Mouse (Mus musculus) MEL (cell line): Measurements from ENCODE around the gene Dcst1. TPM values are rescaled to one million over a fixed set of nuclear protein-coding genes. Genes with fewer than 3 reads are reported as not detected.

Experiments
- DNase-seq: peaks from one replicate; pipeline ENCODE4 v3.0.0; 2011; ENCODE audit warnings: low read depth, low spot score
- H3K27ac ChIP-seq: 2 replicates; pipeline ENCODE4 v1.5.1; 2012; ENCODE audit warnings: low read depth, mild to moderate bottlenecking, control low read depth, low read length, moderate library complexity; ENCODE audit not compliant: control insufficient read depth
- H3K27me3 ChIP-seq, 2 experiments: fragments of 150-350 bp in 1 of 2; sonication (generic) in 1 of 2; 2 replicates each; pipeline ENCODE4 v1.6.1; 2012; ENCODE audit warnings: low read length in 2 of 2, mild to moderate bottlenecking in 2 of 2, improper control_type of control experiment in 1 of 2, moderate library complexity in 1 of 2; ENCODE audit not compliant: insufficient read depth in 2 of 2, control insufficient read depth in 1 of 2
- H3K36me3 ChIP-seq, 2 experiments: 2 replicates each; pipeline ENCODE4 v1.6.1; 2012 to 2014; ENCODE audit warnings: low read length in 2 of 2, improper control_type of control experiment in 1 of 2, inconsistent platforms in 1 of 2, mild to moderate bottlenecking in 1 of 2; ENCODE audit not compliant: insufficient read depth in 2 of 2, control insufficient read depth in 1 of 2
- H3K4me1 ChIP-seq, 2 experiments: fragments of 150-350 bp in 1 of 2; sonication (generic) in 1 of 2; 2 replicates each; pipeline ENCODE4 v1.6.1; 2012; ENCODE audit warnings: low read length in 2 of 2, improper control_type of control experiment in 1 of 2, mild to moderate bottlenecking in 1 of 2; ENCODE audit not compliant: insufficient read depth in 2 of 2, control insufficient read depth in 1 of 2
- H3K4me3 ChIP-seq, 2 experiments: fragments of 150-350 bp in 1 of 2; sonication (generic) in 1 of 2; 2 replicates each; pipeline ENCODE4 v1.5.1; 2012; ENCODE audit warnings: low read depth in 2 of 2, low read length in 2 of 2, mild to moderate bottlenecking in 2 of 2, moderate library complexity in 2 of 2, control low read depth in 1 of 2, improper control_type of control experiment in 1 of 2; ENCODE audit not compliant: control insufficient read depth in 1 of 2, insufficient read depth in 1 of 2
- H3K79me2 ChIP-seq: 2 replicates; pipeline ENCODE4 v1.6.1; 2012; ENCODE audit warnings: mild to moderate bottlenecking, low read length, moderate library complexity; ENCODE audit not compliant: control insufficient read depth, poor library complexity, insufficient read depth
- H3K9ac ChIP-seq: 2 replicates; pipeline ENCODE4 v1.6.1; 2012; ENCODE audit warnings: low read depth, mild to moderate bottlenecking, control low read depth, low read length, moderate library complexity; ENCODE audit not compliant: control insufficient read depth, poor library complexity, severe bottlenecking
- H3K9me3 ChIP-seq: fragments of 150-350 bp; sonication (generic); replicated peaks from 2 replicates; pipeline ENCODE4 v1.6.1; 2012; ENCODE audit warnings: mild to moderate bottlenecking, low read length, improper control_type of control experiment, moderate library complexity; ENCODE audit not compliant: insufficient read depth
- CHD2 ChIP-seq: IDR thresholded peaks from 2 replicates; pipeline ENCODE4 v1.6.1; 2011; ENCODE audit warnings: low read length, improper control_type of control experiment
- GABPA ChIP-seq: IDR thresholded peaks from 2 replicates; pipeline ENCODE4 v1.6.1; 2012; ENCODE audit warnings: low read depth, mild to moderate bottlenecking, inconsistent platforms, low read length, improper control_type of control experiment, moderate library complexity
- GATA1 ChIP-seq: IDR thresholded peaks from 2 replicates; pipeline ENCODE4 v1.6.1; 2011; ENCODE audit warnings: low read depth, low read length, improper control_type of control experiment
- HCFC1 ChIP-seq: IDR thresholded peaks from 2 replicates; pipeline ENCODE4 v1.6.1; 2012; ENCODE audit warnings: low read depth, mild to moderate bottlenecking, inconsistent platforms, low read length, improper control_type of control experiment, moderate library complexity
- MAX ChIP-seq: IDR thresholded peaks from 2 replicates; pipeline ENCODE4 v1.6.1; 2011; ENCODE audit warnings: low read length, improper control_type of control experiment
- MAZ ChIP-seq: IDR thresholded peaks from 2 replicates; pipeline ENCODE4 v1.6.1; 2012; ENCODE audit warnings: low read depth, mild to moderate bottlenecking, inconsistent platforms, low read length, improper control_type of control experiment
- MXI1 ChIP-seq: IDR thresholded peaks from 2 replicates; pipeline ENCODE4 v1.6.1; 2011; ENCODE audit warnings: mild to moderate bottlenecking, low read depth, low read length, improper control_type of control experiment
- NELFE ChIP-seq: IDR thresholded peaks from 2 replicates; pipeline ENCODE4 v1.6.1; 2011; ENCODE audit warnings: low read depth, low read length, improper control_type of control experiment
- POLR2A ChIP-seq, 2 experiments: IDR thresholded peaks; 2 replicates each; pipeline ENCODE4 v1.6.1; 2011 to 2012; ENCODE audit warnings: low read length in 2 of 2, mild to moderate bottlenecking in 2 of 2, control low read depth in 1 of 2, improper control_type of control experiment in 1 of 2, low read depth in 1 of 2, moderate library complexity in 1 of 2; ENCODE audit not compliant: control insufficient read depth in 1 of 2, insufficient read depth in 1 of 2, poor library complexity in 1 of 2
- POLR2AphosphoS5 ChIP-seq: IDR thresholded peaks from 2 replicates; pipeline ENCODE4 v1.6.1; 2012; ENCODE audit warnings: low read depth, borderline replicate concordance, mild to moderate bottlenecking, inconsistent platforms, low read length, moderate library complexity, mixed read lengths
- SIN3A ChIP-seq: IDR thresholded peaks from 2 replicates; pipeline ENCODE4 v1.6.1; 2012; ENCODE audit warnings: low read length, improper control_type of control experiment, inconsistent platforms
- SMC3 ChIP-seq: IDR thresholded peaks from 2 replicates; pipeline ENCODE4 v1.6.1; 2011; ENCODE audit warnings: low read depth, low read length, improper control_type of control experiment
- TAL1 ChIP-seq: IDR thresholded peaks from 2 replicates; pipeline ENCODE4 v1.6.1; 2012; ENCODE audit warnings: mild to moderate bottlenecking, inconsistent platforms, low read length, moderate library complexity, mixed read lengths
- TBP ChIP-seq: IDR thresholded peaks from 2 replicates; pipeline ENCODE4 v1.8.0; 2011; ENCODE audit warnings: low read depth, low read length, improper control_type of control experiment
- UBTF ChIP-seq: IDR thresholded peaks from 2 replicates; pipeline ENCODE4 v1.6.1; 2012; ENCODE audit warnings: low read depth, mild to moderate bottlenecking, inconsistent platforms, low read length, improper control_type of control experiment, moderate library complexity, borderline replicate concordance; ENCODE audit not compliant: insufficient read depth
- USF2 ChIP-seq, 2 experiments: IDR thresholded peaks; 2 replicates each; pipeline ENCODE4 v1.6.1; 2011 to 2012; ENCODE audit warnings: improper control_type of control experiment in 2 of 2, low read length in 2 of 2, borderline replicate concordance in 1 of 2, inconsistent platforms in 1 of 2, low read depth in 1 of 2, mild to moderate bottlenecking in 1 of 2; ENCODE audit not compliant: insufficient read depth in 1 of 2
- ZC3H11A ChIP-seq: IDR thresholded peaks from 2 replicates; pipeline ENCODE4 v1.6.1; 2012; ENCODE audit warnings: low read depth, mild to moderate bottlenecking, inconsistent platforms, low read length, improper control_type of control experiment
- polyA plus RNA-seq, 2 experiments: library from polyadenylated mRNA; stranded (reverse) in 1 of 2; unstranded in 1 of 2; fragments of >175 nt in 1 of 2; fragments of >200 nt in 1 of 2; gene quantifications; 2 replicates each; pipeline versions ENCODE4 v1.2.1 to v1.2.4; 2012; ENCODE audit warnings: low replicate concordance in 2 of 2, low read depth in 1 of 2; ENCODE audit not compliant: insufficient read length in 2 of 2, insufficient read depth in 1 of 2, missing spikeins in 1 of 2
- total RNA-seq: library from RNA; depleted of rRNA; stranded (reverse); fragments of 300-350 nt; gene quantifications from 2 replicates; pipeline ENCODE4 v1.2.3, GENCODE M21; 2012

Gene Dcst1
- total and polyA plus RNA-seq, 3 experiments, result 0.08 to 0.29 TPM; not detected in 1

- no peak for TF ChIP-seq POLR2AphosphoS5
Measured at GRCm38 (mm10) chr3:89339416-89339815, 25.6 kb downstream of the Dcst1 start (continued).

GRCm38 (mm10) chr3:89337721-89338578 is 27.1 kb downstream of the Dcst1 start, which contains the start of gene Efna4:
Gene Efna4 (minus strand): TSS chr3:89338028.
- no peak within 1 kb of the TSS for H3K27ac ChIP-seq
- peak within 1 kb of the TSS; percentile 71 for H3K9ac ChIP-seq
- peaks cover 4 to 11% of the 10 kb centered on the region in 2 experiments for H3K4me1 ChIP-seq
- H3K4me3 ChIP-seq, result peak within 1 kb of the TSS; percentile 70 to 94
- TF ChIP-seq POLR2AphosphoS5 (no peak), TAL1 (no peak), TBP (0 out of 2 replicates have a peak, but pooled peaks have one; percentile 27), MXI1 (0 out of 2 replicates have a peak, but pooled peaks have one; percentile 47), UBTF (peak; percentile 84; the same call in 1 of the 2 replicates), CHD2 (no peak), ZC3H11A (no peak), MAX (0 out of 2 replicates have a peak, but pooled peaks have one; percentile 14), MAZ (peak; percentile 84), GABPA (no peak), USF2 (IDR thresholded peaks at IDR 0.05; ENCODE audit: borderline replicate concordance in 1 of 2, insufficient read depth in 1 of 2, low read depth in 1 of 2, low read length in 2 of 2) (no peak), HCFC1 (peak; percentile 67), SMC3 (0 out of 2 replicates have a peak, but pooled peaks have one; percentile 2), SIN3A (peak; percentile 89), POLR2A (IDR thresholded peaks at IDR 0.05; ENCODE audit: control insufficient read depth in 1 of 2, insufficient read depth in 1 of 2, low read depth in 1 of 2, low read length in 2 of 2, poor library complexity in 1 of 2) (peak in 1 of 2 experiments; percentile 23; a peak in 1 of 4 replicates), GATA1 (no peak), NELFE (peak; percentile 31; the same call in 1 of the 2 replicates)
- TF ChIP-seq, all 39 proteins: peak for 10
- Histone ChIP-seq H3K36me3 (peaks cover 0 to 8% of the 10 kb centered on the region in 2 experiments; a peak in 2 of 4 replicates), H3K79me2 (no peaks in the 10 kb centered on the region; the same call in 1 of the 2 replicates), H3K27me3 (no peaks in the 10 kb centered on the region), H3K9me3 (no peaks in the 10 kb centered on the region)
- peak; percentile 90 for DNase-seq
